Mouse (Mus musculus): ENCODE results near the gene Clasrp. TPM values are rescaled to one million over a fixed set of nuclear protein-coding genes. Genes with fewer than 3 reads are reported as not detected.

Gene Clasrp
- polyA plus RNA-seq, 1 experiment, result 29.0 TPM

DNA sequence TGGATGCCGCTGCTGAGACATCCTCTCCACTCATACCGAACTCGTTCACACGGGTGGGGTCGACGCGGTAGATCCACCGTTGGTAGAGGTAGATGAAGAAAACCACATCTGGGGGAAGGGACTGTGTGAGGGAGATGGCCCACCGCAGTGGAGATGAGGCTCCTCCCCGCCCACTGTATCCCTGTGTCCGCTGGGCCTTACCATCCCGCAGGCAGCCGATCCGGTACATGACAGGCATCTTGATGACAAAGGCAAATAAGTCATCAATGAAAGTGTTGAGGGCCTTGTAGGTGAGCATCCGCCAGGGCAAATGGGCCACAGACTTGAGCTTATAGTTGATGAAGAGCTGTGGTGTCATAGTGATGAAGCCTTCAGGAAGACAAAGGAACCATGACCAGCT lies 29.6 kb upstream of the Clasrp start:
- H3K27me3 ChIP-seq (replicated peaks; ENCODE audit: control insufficient read depth, insufficient read depth, low read length), result no peaks in the 10 kb centered on the region
- no peak overlapping the region for H3K4me3 ChIP-seq (ENCODE audit: insufficient read depth, low read depth, low read length)
- no peaks in the 10 kb centered on the region for H3K36me3 ChIP-seq (ENCODE audit: control insufficient read depth, insufficient read depth, low read length)
- 90% methylated on average over 15 of the region's 15 CpGs for WGBS
- H3K4me1 ChIP-seq (ENCODE audit: control insufficient read depth, insufficient read depth, low read length), result no peaks in the 10 kb centered on the region
- no peak for DNase-seq
- TF ChIP-seq CTCF (conservative IDR thresholded peaks at IDR 0.05; ENCODE audit: insufficient read depth, insufficient read length, low read depth, low read length) (no peak), POLR2A (IDR thresholded peaks at IDR 0.05; ENCODE audit: low read depth, low read length) (no peak)
- H3K27ac ChIP-seq (ENCODE audit: insufficient read depth, low read depth, low read length), result no peak overlapping the region

GRCm38 (mm10) chr7:19633197-19633596 lies 28.9 kb upstream of the Clasrp start:
- H3K27ac ChIP-seq (ENCODE audit: insufficient read depth, low read depth, low read length), result no peak overlapping the region
- no peaks in the 10 kb centered on the region for H3K27me3 ChIP-seq (replicated peaks; ENCODE audit: control insufficient read depth, insufficient read depth, low read length)
- H3K4me1 ChIP-seq (ENCODE audit: control insufficient read depth, insufficient read depth, low read length), result no peaks in the 10 kb centered on the region
- H3K4me3 ChIP-seq (ENCODE audit: insufficient read depth, low read depth, low read length), result no peak overlapping the region
- H3K36me3 ChIP-seq (ENCODE audit: control insufficient read depth, insufficient read depth, low read length), result no peaks in the 10 kb centered on the region
- no peak for DNase-seq
- no peak for TF ChIP-seq POLR2A (IDR thresholded peaks at IDR 0.05; ENCODE audit: low read depth, low read length)
- TF ChIP-seq CTCF (conservative IDR thresholded peaks at IDR 0.05; ENCODE audit: insufficient read depth, insufficient read length, low read depth, low read length), result no peak
- WGBS, result 94% methylated on average over 17 of the region's 17 CpGs

DNA sequence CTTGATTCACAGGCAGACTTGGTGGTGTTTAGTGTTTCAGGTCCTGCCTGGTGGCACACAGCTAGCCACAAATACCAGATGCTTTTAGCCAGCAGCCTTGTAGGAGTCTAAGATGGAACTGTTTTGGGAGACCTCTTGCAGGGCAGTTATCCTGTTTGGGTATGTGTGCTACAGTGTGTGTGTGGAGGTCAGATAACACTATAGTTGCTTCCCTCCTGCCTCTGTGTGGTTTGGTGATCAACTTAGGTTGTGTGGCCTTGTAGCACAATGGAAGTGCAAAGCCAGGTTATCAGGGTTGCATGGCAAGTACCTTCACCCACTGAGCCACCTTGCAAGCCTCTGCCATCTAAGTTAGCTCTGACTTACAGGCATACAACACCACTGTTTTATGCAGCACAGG lies 28.4 kb upstream of the Clasrp start:
- Histone ChIP-seq H3K27me3 (replicated peaks; ENCODE audit: control insufficient read depth, insufficient read depth, low read length) (no peaks in the 10 kb centered on the region), H3K4me1 (ENCODE audit: control insufficient read depth, insufficient read depth, low read length) (no peaks in the 10 kb centered on the region), H3K36me3 (ENCODE audit: control insufficient read depth, insufficient read depth, low read length) (no peaks in the 10 kb centered on the region), H3K27ac (ENCODE audit: insufficient read depth, low read depth, low read length) (no peak overlapping the region), H3K4me3 (ENCODE audit: insufficient read depth, low read depth, low read length) (no peak overlapping the region)
- TF ChIP-seq POLR2A (IDR thresholded peaks at IDR 0.05; ENCODE audit: low read depth, low read length) (no peak), CTCF (conservative IDR thresholded peaks at IDR 0.05; ENCODE audit: insufficient read depth, insufficient read length, low read depth, low read length) (no peak)
- DNase-seq, result no peak

GRCm38 (mm10) chr7:19632275-19632674 lies 28.0 kb upstream of the Clasrp start:
- TF ChIP-seq CTCF (conservative IDR thresholded peaks at IDR 0.05; ENCODE audit: insufficient read depth, insufficient read length, low read depth, low read length) (no peak), POLR2A (IDR thresholded peaks at IDR 0.05; ENCODE audit: low read depth, low read length) (no peak)
- no peak overlapping the region for H3K27ac ChIP-seq (ENCODE audit: insufficient read depth, low read depth, low read length)

GRCm38 (mm10) chr7:19629361-19629734 lies 25.1 kb upstream of the Clasrp start, which contains the start of gene Relb:
Gene Relb (minus strand): TSS chr7:19629438.
- H3K4me1 ChIP-seq (ENCODE audit: control insufficient read depth, insufficient read depth, low read length), result no peaks in the 10 kb centered on the region
- H3K27ac ChIP-seq (ENCODE audit: insufficient read depth, low read depth, low read length), result peak within 1 kb of the TSS; percentile 68
- under 1% methylated on average over 41 of the region's 41 CpGs for WGBS
- no peaks in the 10 kb centered on the region for H3K36me3 ChIP-seq (ENCODE audit: control insufficient read depth, insufficient read depth, low read length)
- peak within 1 kb of the TSS; percentile 81 for H3K4me3 ChIP-seq (ENCODE audit: insufficient read depth, low read depth, low read length)
- no peaks in the 10 kb centered on the region for H3K27me3 ChIP-seq (replicated peaks; ENCODE audit: control insufficient read depth, insufficient read depth, low read length)
- TF ChIP-seq POLR2A (IDR thresholded peaks at IDR 0.05; ENCODE audit: low read depth, low read length) (no peak), CTCF (conservative IDR thresholded peaks at IDR 0.05; ENCODE audit: insufficient read depth, insufficient read length, low read depth, low read length) (no peak)
- peak; percentile 94 for DNase-seq

More at GRCm38 (mm10) chr7:19632275-19632674, 28.0 kb upstream of the Clasrp start:
- DNase-seq, result no peak
- H3K36me3 ChIP-seq (ENCODE audit: control insufficient read depth, insufficient read depth, low read length), result no peaks in the 10 kb centered on the region
- no peak overlapping the region for H3K4me3 ChIP-seq (ENCODE audit: insufficient read depth, low read depth, low read length)
- H3K4me1 ChIP-seq (ENCODE audit: control insufficient read depth, insufficient read depth, low read length), result no peaks in the 10 kb centered on the region
- no peaks in the 10 kb centered on the region for H3K27me3 ChIP-seq (replicated peaks; ENCODE audit: control insufficient read depth, insufficient read depth, low read length)

DNA sequence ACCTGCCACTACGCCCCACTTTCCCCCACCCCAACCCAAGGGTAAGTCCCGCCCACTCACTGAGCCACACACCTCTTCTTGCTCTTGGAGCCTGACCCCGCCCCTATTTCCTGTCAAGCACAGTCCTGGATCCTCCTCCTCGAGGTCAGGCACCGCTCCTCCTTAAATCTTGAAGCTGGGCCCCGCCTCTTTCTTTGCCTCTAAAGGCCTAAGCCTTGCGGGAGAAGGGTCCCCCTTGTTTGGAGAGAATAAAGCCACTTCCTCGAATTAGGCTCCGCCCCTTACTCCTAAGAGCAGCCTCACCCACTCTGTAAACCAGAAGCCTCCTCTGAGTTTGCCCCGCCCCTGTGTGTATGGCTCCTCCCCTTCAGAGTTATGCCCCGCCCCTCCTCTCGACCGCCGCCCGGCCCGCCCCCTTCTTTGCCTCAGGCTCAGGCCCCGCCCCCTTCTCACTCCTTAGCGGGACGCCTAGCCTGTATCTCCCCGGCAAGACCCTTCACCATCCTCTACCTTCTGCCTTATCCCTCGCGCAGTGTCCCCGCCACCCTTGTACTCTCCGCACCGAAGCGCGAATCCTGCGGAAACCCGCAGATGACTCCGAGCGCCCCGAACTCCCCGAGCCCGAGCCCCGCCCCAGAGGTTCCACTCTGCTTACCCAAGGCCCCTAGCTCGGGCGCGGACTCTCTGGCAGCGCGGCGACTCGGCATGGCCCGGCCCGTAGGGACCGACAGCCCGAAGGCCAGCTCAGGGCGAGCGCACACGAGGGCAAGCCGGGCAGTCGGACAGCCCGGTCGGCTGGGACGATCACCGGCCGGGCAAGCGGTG lies 24.5 kb upstream of the Clasrp start:
- TF ChIP-seq CTCF (conservative IDR thresholded peaks at IDR 0.05; ENCODE audit: insufficient read depth, insufficient read length, low read depth, low read length) (no peak), POLR2A (IDR thresholded peaks at IDR 0.05; ENCODE audit: low read depth, low read length) (no peak)
- WGBS, result 2% methylated on average over 51 of the region's 57 CpGs

DNA sequence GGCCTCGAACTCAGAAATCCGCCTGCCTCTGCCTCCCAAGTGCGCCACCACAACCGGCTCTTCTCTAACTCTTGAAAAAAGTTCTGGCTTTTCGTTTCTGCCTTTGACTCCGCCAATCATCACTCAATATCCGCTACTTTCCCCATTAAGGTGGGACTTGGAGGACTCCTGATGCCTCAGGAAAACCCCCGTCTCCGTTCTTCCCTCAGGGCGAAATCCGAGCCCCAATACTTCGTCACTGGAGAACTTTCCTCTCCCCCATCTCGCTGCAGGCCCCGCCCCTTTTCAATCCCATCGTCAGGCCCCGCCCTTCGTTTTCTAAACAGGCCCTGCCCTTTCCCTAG lies 23.9 kb upstream of the Clasrp start:
- H3K27ac ChIP-seq (ENCODE audit: insufficient read depth, low read depth, low read length), result peak overlapping the region; percentile 60; the same call in 1 of the 2 replicates
- no peaks in the 10 kb centered on the region for H3K36me3 ChIP-seq (ENCODE audit: control insufficient read depth, insufficient read depth, low read length)
- H3K4me1 ChIP-seq (ENCODE audit: control insufficient read depth, insufficient read depth, low read length), result no peaks in the 10 kb centered on the region
- 12% methylated on average over 17 of the region's 17 CpGs for WGBS
- H3K4me3 ChIP-seq (ENCODE audit: insufficient read depth, low read depth, low read length), result peak overlapping the region; percentile 81
- H3K27me3 ChIP-seq (replicated peaks; ENCODE audit: control insufficient read depth, insufficient read depth, low read length), result no peaks in the 10 kb centered on the region
- no peak for TF ChIP-seq POLR2A (IDR thresholded peaks at IDR 0.05; ENCODE audit: low read depth, low read length)
- no peak for TF ChIP-seq CTCF (conservative IDR thresholded peaks at IDR 0.05; ENCODE audit: insufficient read depth, insufficient read length, low read depth, low read length)
- no peak for DNase-seq

More for the DNA sequence above, 24.5 kb upstream of the Clasrp start:
- Histone ChIP-seq H3K4me3 (ENCODE audit: insufficient read depth, low read depth, low read length) (peak overlapping the region; percentile 81), H3K27me3 (replicated peaks; ENCODE audit: control insufficient read depth, insufficient read depth, low read length) (no peaks in the 10 kb centered on the region), H3K27ac (ENCODE audit: insufficient read depth, low read depth, low read length) (peak overlapping the region; percentile 68), H3K4me1 (ENCODE audit: control insufficient read depth, insufficient read depth, low read length) (no peaks in the 10 kb centered on the region), H3K36me3 (ENCODE audit: control insufficient read depth, insufficient read depth, low read length) (no peaks in the 10 kb centered on the region)
- DNase-seq, result peak; percentile 98
